Mouse (Mus musculus): ENCODE data around the gene Aif1l. TPM values are rescaled to one million over a fixed set of nuclear protein-coding genes. Genes with fewer than 3 reads are reported as not detected.

Gene Aif1l
- polyA plus RNA-seq, 1 experiment from 2014 or later: 53.5 TPM

DNA sequence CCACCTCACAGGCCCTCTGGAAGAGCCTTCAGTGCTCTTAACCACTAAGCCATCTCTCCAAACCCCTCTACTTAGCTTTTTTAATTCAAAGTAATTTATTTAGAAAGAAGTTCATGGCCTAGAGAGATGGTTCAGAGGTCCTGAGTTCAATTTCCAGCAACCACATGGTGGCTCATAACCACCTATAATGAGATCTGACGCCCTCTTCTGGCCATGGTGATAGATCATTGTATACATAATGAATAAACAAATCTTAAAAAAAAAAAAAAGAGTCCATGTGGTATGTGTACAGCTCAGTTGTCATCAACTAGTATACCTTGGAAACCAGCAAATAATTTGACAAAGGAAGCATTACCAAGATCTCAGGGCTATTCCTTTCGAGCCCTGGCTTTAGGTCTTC lies 48.5 kb downstream of the Aif1l start:
- no peak overlapping the region for H3K9ac ChIP-seq (ENCODE audit: low read length)
- no peak overlapping the region for H3K4me2 ChIP-seq (ENCODE audit: low read depth)
- no peak overlapping the region for H3K4me3 ChIP-seq (ENCODE audit: low read depth, low read length)
- peaks cover 20% of the 10 kb centered on the region for H3K36me3 ChIP-seq (ENCODE audit: control insufficient read depth, insufficient read depth, low read length)
- no peaks in the 10 kb centered on the region for H3K27me3 ChIP-seq (ENCODE audit: control insufficient read depth, insufficient read depth, low read length)
- no peaks in the 10 kb centered on the region for H3K4me1 ChIP-seq (ENCODE audit: control insufficient read depth, insufficient read depth, low read length)
- no peak overlapping the region for H3K27ac ChIP-seq (ENCODE audit: low read depth, low read length)
- DNase-seq (ENCODE audit: low spot score) (no peak), ATAC-seq (ENCODE audit: insufficient read depth, low FRiP score, low TSS enrichment) (no peak)
- 80% methylated on average over 2 of the region's 2 CpGs for WGBS
- H3K9me3 ChIP-seq (ENCODE audit: control insufficient read depth, low read length): no peaks in the 10 kb centered on the region

DNA sequence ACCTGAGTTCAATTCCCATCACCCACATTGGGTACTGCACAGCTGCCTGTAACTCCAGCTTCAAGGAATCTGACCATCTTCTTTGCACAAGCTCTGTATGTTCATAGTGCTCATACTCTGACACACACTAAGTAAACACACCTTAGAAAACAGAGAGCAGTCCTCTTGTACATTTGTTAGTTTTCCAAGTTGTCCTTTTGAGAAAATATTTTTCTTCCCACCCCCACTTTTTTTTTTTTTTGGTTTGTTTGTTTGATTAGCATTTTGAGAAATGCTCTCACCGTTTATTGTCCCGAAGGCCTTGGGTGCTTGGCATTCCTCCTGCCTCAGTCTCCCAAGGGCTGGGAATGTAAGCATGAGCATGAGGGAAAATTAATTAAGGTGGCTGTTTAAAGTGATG lies 58.4 kb downstream of the Aif1l start:
- Histone ChIP-seq H3K27me3 (ENCODE audit: control insufficient read depth, insufficient read depth, low read length) (no peaks in the 10 kb centered on the region), H3K4me2 (ENCODE audit: low read depth) (no peak overlapping the region), H3K9me3 (ENCODE audit: control insufficient read depth, low read length) (no peaks in the 10 kb centered on the region), H3K4me1 (ENCODE audit: control insufficient read depth, insufficient read depth, low read length) (no peaks in the 10 kb centered on the region), H3K9ac (ENCODE audit: low read length) (no peak overlapping the region), H3K4me3 (ENCODE audit: low read depth, low read length) (no peak overlapping the region), H3K36me3 (ENCODE audit: control insufficient read depth, insufficient read depth, low read length) (peaks cover 24% of the 10 kb centered on the region), H3K27ac (ENCODE audit: low read depth, low read length) (no peak overlapping the region)
- ATAC-seq (ENCODE audit: insufficient read depth, low FRiP score, low TSS enrichment): no peak
- no peak for DNase-seq (ENCODE audit: low spot score)
- 93% methylated on average over 2 of the region's 2 CpGs for WGBS

DNA sequence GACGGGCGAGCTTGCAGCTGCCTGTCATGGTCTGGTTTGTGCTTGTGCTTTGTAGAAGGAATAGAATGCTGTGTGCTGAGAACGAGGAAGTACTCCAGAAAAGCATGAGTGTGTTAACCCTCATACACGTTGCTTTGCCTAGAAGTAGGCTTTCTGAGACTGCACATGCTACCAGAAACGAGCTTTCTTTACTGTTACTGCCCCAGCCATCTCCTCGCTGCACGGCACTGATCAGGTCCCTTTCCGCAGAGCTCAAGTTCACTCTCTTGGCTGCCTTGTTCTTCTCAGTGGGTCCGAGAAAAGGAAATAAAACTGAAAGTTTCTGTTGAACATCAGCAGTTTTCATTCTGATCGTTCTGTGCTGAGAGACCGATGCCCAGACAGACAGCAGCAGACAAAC lies 58.8 kb downstream of the Aif1l start:
- H3K27ac ChIP-seq (ENCODE audit: low read depth, low read length): no peak overlapping the region
- WGBS: 94% methylated on average over 11 of the region's 11 CpGs
- H3K4me3 ChIP-seq (ENCODE audit: low read depth, low read length): no peak overlapping the region
- no peak for DNase-seq (ENCODE audit: low spot score)
- H3K9ac ChIP-seq (ENCODE audit: low read length): no peak overlapping the region
- H3K4me1 ChIP-seq (ENCODE audit: control insufficient read depth, insufficient read depth, low read length): no peaks in the 10 kb centered on the region
- peaks cover 24% of the 10 kb centered on the region for H3K36me3 ChIP-seq (ENCODE audit: control insufficient read depth, insufficient read depth, low read length)
- no peak for ATAC-seq (ENCODE audit: insufficient read depth, low FRiP score, low TSS enrichment)
- H3K4me2 ChIP-seq (ENCODE audit: low read depth): no peak overlapping the region
- no peaks in the 10 kb centered on the region for H3K9me3 ChIP-seq (ENCODE audit: control insufficient read depth, low read length)
- H3K27me3 ChIP-seq (ENCODE audit: control insufficient read depth, insufficient read depth, low read length): no peaks in the 10 kb centered on the region

DNA sequence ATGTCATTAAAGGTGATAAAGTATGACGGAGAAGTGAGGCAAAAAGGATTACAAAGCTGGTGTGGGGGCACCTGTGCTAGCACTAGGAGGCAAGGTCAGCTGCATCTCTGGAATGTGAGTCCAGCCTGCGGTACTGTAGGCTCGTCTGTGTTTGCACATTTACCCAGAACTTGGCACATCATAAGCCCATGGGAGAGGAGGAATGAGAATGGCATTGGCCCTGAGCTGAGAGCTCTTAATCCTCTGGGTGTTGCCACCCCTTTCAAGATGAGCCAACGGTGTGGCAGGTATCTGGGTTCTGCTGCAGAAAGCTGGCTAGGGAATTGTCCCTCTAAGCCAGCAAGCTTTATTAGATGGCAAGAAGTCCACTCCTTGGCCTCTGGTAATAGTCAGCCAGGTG lies 69.8 kb downstream of the Aif1l start:
- DNase-seq (ENCODE audit: low spot score) (no peak), ATAC-seq (ENCODE audit: insufficient read depth, low FRiP score, low TSS enrichment) (no peak)
- no peak overlapping the region for H3K9ac ChIP-seq (ENCODE audit: low read length)
- WGBS: 89% methylated on average over 4 of the region's 4 CpGs
- no peak overlapping the region for H3K27ac ChIP-seq (ENCODE audit: low read depth, low read length)
- peaks cover 28% of the 10 kb centered on the region for H3K36me3 ChIP-seq (ENCODE audit: control insufficient read depth, insufficient read depth, low read length)
- H3K27me3 ChIP-seq (ENCODE audit: control insufficient read depth, insufficient read depth, low read length): no peaks in the 10 kb centered on the region
- no peak overlapping the region for H3K4me2 ChIP-seq (ENCODE audit: low read depth)
- no peak overlapping the region for H3K4me3 ChIP-seq (ENCODE audit: low read depth, low read length)
- no peaks in the 10 kb centered on the region for H3K9me3 ChIP-seq (ENCODE audit: control insufficient read depth, low read length)
- H3K4me1 ChIP-seq (ENCODE audit: control insufficient read depth, insufficient read depth, low read length): no peaks in the 10 kb centered on the region

DNA sequence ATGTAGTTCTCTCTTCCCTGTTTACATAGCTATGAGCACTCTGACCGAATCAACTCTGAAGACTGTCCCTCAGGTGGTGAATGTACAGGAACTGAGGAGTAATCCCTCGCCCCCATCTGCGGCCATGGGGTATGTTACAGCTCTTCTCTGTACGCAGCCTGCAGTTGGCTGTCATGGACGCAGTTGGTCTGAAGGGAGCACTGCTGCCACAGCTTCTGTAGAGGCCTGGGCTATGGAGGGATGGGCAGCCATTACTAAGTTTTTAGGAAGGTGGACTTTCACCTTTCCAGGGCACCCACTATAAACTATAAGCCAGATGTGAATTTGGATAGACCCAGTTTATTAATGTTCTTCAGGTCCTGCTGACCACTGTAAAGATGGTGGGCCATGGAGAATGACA lies 70.3 kb downstream of the Aif1l start:
- Histone ChIP-seq H3K36me3 (ENCODE audit: control insufficient read depth, insufficient read depth, low read length) (peaks cover 30% of the 10 kb centered on the region), H3K9me3 (ENCODE audit: control insufficient read depth, low read length) (no peaks in the 10 kb centered on the region)
- no peak for ATAC-seq (ENCODE audit: insufficient read depth, low FRiP score, low TSS enrichment)

More for the DNA sequence above, 70.3 kb downstream of the Aif1l start:
- H3K27me3 ChIP-seq (ENCODE audit: control insufficient read depth, insufficient read depth, low read length): no peaks in the 10 kb centered on the region
- H3K4me1 ChIP-seq (ENCODE audit: control insufficient read depth, insufficient read depth, low read length): no peaks in the 10 kb centered on the region
- no peak overlapping the region for H3K4me2 ChIP-seq (ENCODE audit: low read depth)
- H3K9ac ChIP-seq (ENCODE audit: low read length): no peak overlapping the region
- 93% methylated on average over 5 of the region's 5 CpGs for WGBS
- no peak overlapping the region for H3K4me3 ChIP-seq (ENCODE audit: low read depth, low read length)
- no peak overlapping the region for H3K27ac ChIP-seq (ENCODE audit: low read depth, low read length)
- no peak for DNase-seq (ENCODE audit: low spot score)

Other genes starting within 250 kb of the Aif1l start
- 0.09 and 0.31 TPM in 2 replicates for gene Qrfp, start 139.6 kb upstream of the Aif1l start, polyA plus RNA-seq (2014; fragmentation: Nextera tagmentation; extraction: Ambion mirVana)
- 0.51 and 1.2 TPM in 2 replicates for gene Fibcd1, start 104.1 kb upstream of the Aif1l start, polyA plus RNA-seq (2014; fragmentation: Nextera tagmentation; extraction: Ambion mirVana)
- gene Lamc3, start 62.8 kb upstream of the Aif1l start, polyA plus RNA-seq (2014; fragmentation: Nextera tagmentation; extraction: Ambion mirVana): 6.6 and 8.1 TPM in 2 replicates
- gene Nup214, start 24.3 kb downstream of the Aif1l start, polyA plus RNA-seq (2014; fragmentation: Nextera tagmentation; extraction: Ambion mirVana): 71.2 and 72.7 TPM in 2 replicates
- 3.1 TPM in 2 replicates for gene Fam78a, start 134.7 kb downstream of the Aif1l start, polyA plus RNA-seq (2014; fragmentation: Nextera tagmentation; extraction: Ambion mirVana)
- gene Plpp7, start 145.4 kb downstream of the Aif1l start, polyA plus RNA-seq (2014; fragmentation: Nextera tagmentation; extraction: Ambion mirVana): 8.9 and 9.3 TPM in 2 replicates
- 73.9 and 81.1 TPM in 2 replicates for gene Prrc2b, start 200.9 kb downstream of the Aif1l start, polyA plus RNA-seq (2014; fragmentation: Nextera tagmentation; extraction: Ambion mirVana)

All from neural tube, embryonic 11.5 days (tissue).